In the genomic region with DNA sequence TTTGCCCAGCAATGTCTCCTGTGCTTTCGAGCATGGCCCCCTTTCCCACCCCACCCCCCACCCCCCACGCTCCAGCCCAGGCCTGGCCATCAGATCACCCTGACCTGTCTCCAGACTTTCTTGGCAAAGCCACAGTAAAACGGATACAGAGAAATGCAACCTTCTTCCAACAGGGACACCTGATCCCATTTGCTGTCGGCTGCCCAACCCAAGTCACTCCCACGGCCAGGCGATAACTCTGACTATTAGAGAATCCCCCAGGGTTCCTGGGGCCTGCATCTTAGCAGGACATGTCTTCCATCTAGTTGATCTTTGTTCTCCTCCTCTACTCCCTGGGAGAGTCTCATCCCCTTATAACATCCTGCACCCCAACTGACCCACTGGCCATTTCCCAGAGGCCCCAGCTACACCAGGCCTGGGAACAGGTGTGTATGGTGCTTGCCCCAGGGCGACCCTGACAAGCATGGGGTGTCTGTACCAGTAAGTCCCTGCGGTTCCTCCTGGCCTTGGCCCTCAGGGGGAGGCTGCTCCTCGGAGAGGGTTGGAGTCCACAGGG, we compare ENCODE assay signal across 21 mouse cellular contexts. TPM values are rescaled to one million over a fixed set of nuclear protein-coding genes. Genes with fewer than 3 reads are reported as not detected.
DNase-seq lines count a peak whose midpoint lies in the region; ATAC-seq lines count a peak whose summit lies in the region.
"Had no signal": no experiment of that assay in that cellular context is flagged by ENCODE, and none has a peak within 500 bp of the region (broad histone marks: within the 10 kb centered on the region; RNA-seq: fewer than 3 reads in every experiment).

No protein-coding gene starts in this region.

- H3K27ac ChIP-seq in hindbrain, embryonic 10.5 days: peak overlapping the region; percentile 43; the same call in 1 of the 2 replicates
- H3K27ac ChIP-seq in hindbrain, embryonic 11.5 days (ENCODE audit: low read depth, low read length): no peak overlapping the region
- H3K27ac ChIP-seq in forebrain, embryonic 12.5 days: no peak overlapping the region
- H3K27ac ChIP-seq: embryonic facial prominence, embryonic 12.5 days; forebrain, embryonic 13.5 days; heart, embryonic 13.5 days; hindbrain, embryonic 14.5 days; intestine, embryonic 15.5 days had no signal

- H3K27me3 ChIP-seq in hindbrain, embryonic 10.5 days (ENCODE audit: insufficient read depth, poor library complexity, severe bottlenecking): peaks cover 5% of the 10 kb centered on the region; the same call in 1 of the 2 replicates
- H3K27me3 ChIP-seq in hindbrain, embryonic 11.5 days (ENCODE audit: control insufficient read depth, insufficient read depth, low read length): no peaks in the 10 kb centered on the region
- H3K27me3 ChIP-seq in forebrain, embryonic 12.5 days: no peaks in the 10 kb centered on the region
- H3K27me3 ChIP-seq: embryonic facial prominence, embryonic 12.5 days; forebrain, embryonic 13.5 days; intestine, embryonic 15.5 days had no signal

- DNase-seq in hindbrain, embryonic 10.5 days (ENCODE audit: low spot score): no peak
- no peak for DNase-seq in hindbrain, embryonic 11.5 days (ENCODE audit: low spot score)
- DNase-seq in testis, postnatal 14 days (ENCODE audit: low spot score): peak; percentile 69
- DNase-seq in testis, postnatal 10 days (ENCODE audit: low spot score): no peak
- DNase-seq in gastrocnemius, postnatal 14 days: peak; percentile 65
- no peak for DNase-seq in layer of hippocampus, postnatal 10 days (ENCODE audit: low spot score in 2 of 2)
- DNase-seq: adrenal gland, adult 8-10 months; cerebellum, adult 11 months; cerebellum, adult 8-10 months; cerebellum, postnatal 14 days; heart, postnatal 4 days; kidney, adult 2 months had no signal

- WGBS in hindbrain, embryonic 10.5 days: 85% methylated on average over 9 of the region's 9 CpGs
- 79% methylated on average over 9 of the region's 9 CpGs for WGBS in hindbrain, embryonic 11.5 days
- 86% methylated on average over 9 of the region's 9 CpGs for WGBS in forebrain, embryonic 12.5 days

- H3K9me3 ChIP-seq in hindbrain, embryonic 10.5 days: 0 out of 2 replicates have a peak, but pooled peaks cover 2% of the 10 kb centered on the region
- no peaks in the 10 kb centered on the region for H3K9me3 ChIP-seq in hindbrain, embryonic 11.5 days (ENCODE audit: control insufficient read depth, low read length)
- H3K9me3 ChIP-seq in forebrain, embryonic 12.5 days: no peaks in the 10 kb centered on the region
- H3K9me3 ChIP-seq: embryonic facial prominence, embryonic 12.5 days; forebrain, embryonic 13.5 days; heart, embryonic 13.5 days; intestine, embryonic 15.5 days had no signal

- intact Hi-C loops in gastrocnemius, postnatal 14 days (cut with DNase I; ENCODE audit: low total_unique reads): no loop called here

- H3K36me3 ChIP-seq in hindbrain, embryonic 10.5 days: no peaks in the 10 kb centered on the region
- H3K36me3 ChIP-seq in hindbrain, embryonic 11.5 days (ENCODE audit: control insufficient read depth, insufficient read depth, low read length): no peaks in the 10 kb centered on the region
- H3K36me3 ChIP-seq in forebrain, embryonic 12.5 days (replicated peaks): no peaks in the 10 kb centered on the region
- H3K36me3 ChIP-seq: embryonic facial prominence, embryonic 12.5 days; heart, embryonic 13.5 days; intestine, embryonic 15.5 days had no signal

- no peak overlapping the region for H3K9ac ChIP-seq in hindbrain, embryonic 11.5 days (ENCODE audit: low read depth, low read length)
- H3K9ac ChIP-seq in forebrain, embryonic 12.5 days: no peak overlapping the region
- H3K9ac ChIP-seq: embryonic facial prominence, embryonic 12.5 days; forebrain, embryonic 13.5 days; heart, embryonic 13.5 days; hindbrain, embryonic 14.5 days; intestine, embryonic 15.5 days had no signal

- no peak for ATAC-seq in hindbrain, embryonic 11.5 days (ENCODE audit: low FRiP score)
- ATAC-seq in forebrain, embryonic 12.5 days (ENCODE audit: low FRiP score): no peak
- ATAC-seq: forebrain, embryonic 13.5 days; intestine, embryonic 15.5 days had no signal

- H3K4me2 ChIP-seq in hindbrain, embryonic 11.5 days (replicated peaks; ENCODE audit: low read depth, low read length): no peak overlapping the region
- H3K4me2 ChIP-seq in forebrain, embryonic 12.5 days: no peak overlapping the region
- H3K4me2 ChIP-seq: embryonic facial prominence, embryonic 12.5 days; forebrain, embryonic 13.5 days; heart, embryonic 13.5 days; hindbrain, embryonic 14.5 days; intestine, embryonic 15.5 days had no signal

- H3K4me3 ChIP-seq in hindbrain, embryonic 10.5 days: no peak overlapping the region
- H3K4me3 ChIP-seq in hindbrain, embryonic 11.5 days (ENCODE audit: low read depth, low read length): no peak overlapping the region
- H3K4me3 ChIP-seq in forebrain, embryonic 12.5 days (replicated peaks): no peak overlapping the region
- H3K4me3 ChIP-seq: embryonic facial prominence, embryonic 12.5 days; forebrain, embryonic 13.5 days; heart, embryonic 13.5 days; intestine, embryonic 15.5 days had no signal

- peaks cover 20% of the 10 kb centered on the region for H3K4me1 ChIP-seq in hindbrain, embryonic 10.5 days (replicated peaks)
- no peaks in the 10 kb centered on the region for H3K4me1 ChIP-seq in hindbrain, embryonic 11.5 days (replicated peaks; ENCODE audit: control insufficient read depth, insufficient read depth, low read length)
- 0 out of 2 replicates have a peak, but pooled peaks cover 6% of the 10 kb centered on the region for H3K4me1 ChIP-seq in forebrain, embryonic 12.5 days
- H3K4me1 ChIP-seq: embryonic facial prominence, embryonic 12.5 days had no signal

RNA-seq across cellular contexts. Expression of a gene that starts 18.8 kb away (rescaled TPM):
- polyA plus RNA-seq in hindbrain, embryonic 10.5 days (2016; fragmentation: Nextera tagmentation; extraction: Ambion mirVana): 4.1 and 7.7 TPM in 2 replicates
- polyA plus RNA-seq in hindbrain, embryonic 11.5 days (2014; fragmentation: Nextera tagmentation; extraction: Ambion mirVana): 5.1 TPM in 2 replicates
- total RNA-seq in gastrocnemius, postnatal 14 days (2021): 10 to 100 TPM; 10.0 to 12.5 TPM
- 2.6 and 3.8 TPM in 2 replicates for polyA plus RNA-seq in forebrain, embryonic 12.5 days (2016; fragmentation: Nextera tagmentation; extraction: Ambion mirVana)
- total RNA-seq in layer of hippocampus, postnatal 10 days (2021): 10 to 100 TPM; 14.5 to 15.7 TPM
- total RNA-seq: common myeloid progenitor, adult 5-6 weeks had no signal

RNA-seq across cellular contexts. Expression of a gene that starts 28.2 kb away (rescaled TPM):
- 9.0 and 17.3 TPM in 2 replicates for polyA plus RNA-seq in hindbrain, embryonic 10.5 days (2016; fragmentation: Nextera tagmentation; extraction: Ambion mirVana)
- polyA plus RNA-seq in hindbrain, embryonic 11.5 days (2014; fragmentation: Nextera tagmentation; extraction: Ambion mirVana): 13.0 and 13.3 TPM in 2 replicates
- total RNA-seq in gastrocnemius, postnatal 14 days (2021): 1 to 10 TPM; 2.5 to 2.7 TPM
- polyA plus RNA-seq in forebrain, embryonic 12.5 days (2016; fragmentation: Nextera tagmentation; extraction: Ambion mirVana): 9.4 and 10.7 TPM in 2 replicates
- 1 to 10 TPM; 6.4 to 6.6 TPM for total RNA-seq in layer of hippocampus, postnatal 10 days (2021)

RNA-seq across cellular contexts. Expression of a gene that starts 50.7 kb away (rescaled TPM):
- polyA plus RNA-seq in hindbrain, embryonic 10.5 days (2016; fragmentation: Nextera tagmentation; extraction: Ambion mirVana): 0.14 and 0.61 TPM in 2 replicates
- 0.17 and 0.57 TPM in 2 replicates for polyA plus RNA-seq in hindbrain, embryonic 11.5 days (2014; fragmentation: Nextera tagmentation; extraction: Ambion mirVana)
- not detected for total RNA-seq in gastrocnemius, postnatal 14 days (2021)
- 0.10 and 0.29 TPM in 2 replicates for polyA plus RNA-seq in forebrain, embryonic 12.5 days (2016; fragmentation: Nextera tagmentation; extraction: Ambion mirVana)
- 1 to 10 TPM in 1 of 2 experiments, under 1 TPM in 1; 0.51 to 1.5 TPM for total RNA-seq in layer of hippocampus, postnatal 10 days (2021)
- polyA plus RNA-seq: hindbrain, embryonic 14.5 days had no signal

RNA-seq across cellular contexts. Expression of a gene that starts 59.6 kb away (rescaled TPM):
- polyA plus RNA-seq in hindbrain, embryonic 10.5 days (2016; fragmentation: Nextera tagmentation; extraction: Ambion mirVana): 0.06 TPM in 1 of 2 replicates, not detected in the other
- 0.10 TPM in 1 of 2 replicates, not detected in the other for polyA plus RNA-seq in hindbrain, embryonic 11.5 days (2014; fragmentation: Nextera tagmentation; extraction: Ambion mirVana)
- not detected for total RNA-seq in gastrocnemius, postnatal 14 days (2021)
- not detected in 2 replicates for polyA plus RNA-seq in forebrain, embryonic 12.5 days (2016; fragmentation: Nextera tagmentation; extraction: Ambion mirVana)
- not detected for total RNA-seq in layer of hippocampus, postnatal 10 days (2021)
- total RNA-seq: adrenal gland, adult 8-10 months; heart, postnatal 4 days had no signal
- polyA plus RNA-seq: brain, embryonic 14.5 days; forebrain, embryonic 13.5 days; heart, embryonic 13.5 days; heart, postnatal 0 days; intestine, embryonic 15.5 days had no signal

Comparison
In these comparisons a context has a peak if more than half of its experiments do, and no peak if none do; other contexts are left out.
1. DNase-seq: peak in testis, postnatal 14 days (single experiment) and gastrocnemius, postnatal 14 days (single experiment); none in hindbrain, embryonic 10.5 days (single experiment), hindbrain, embryonic 11.5 days (single experiment), testis, postnatal 10 days (single experiment) and layer of hippocampus, postnatal 10 days (0 of 2).